Mouse (Mus musculus) kidney, postnatal 25 days (tissue): ENCODE results near the gene Usp30.

ENCODE experiments used
- DNase-seq, 2 experiments: peaks; one replicate each; pipeline ENCODE4 v3.0.0; 2021; ENCODE audit warnings: mixed read lengths in 2 of 2

Usp30 gene

GRCm38 (mm10) chr5:114157236-114157635, 92.0 kb downstream of the Usp30 start:
- DNase-seq: no peak

DNA sequence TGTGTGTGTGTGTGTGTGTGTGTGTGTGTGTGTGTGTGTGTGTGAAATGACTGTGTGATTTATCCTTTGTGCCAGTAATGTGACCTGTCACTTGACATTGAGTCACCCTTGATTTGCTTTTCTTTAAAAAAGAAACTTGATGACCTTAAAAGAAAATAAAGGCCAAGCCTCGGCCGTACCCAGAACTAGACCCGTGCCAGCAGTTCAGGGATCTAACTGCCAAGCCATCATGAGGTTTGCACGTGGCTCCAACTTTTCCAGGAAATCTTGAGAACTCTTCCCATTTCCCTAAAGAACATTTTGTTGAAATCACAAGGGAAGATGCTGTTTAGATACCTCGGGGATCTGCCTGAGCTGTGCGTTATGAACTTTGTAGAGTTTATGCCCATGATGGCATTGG, 96.2 kb downstream of the Usp30 start:
- DNase-seq: no peak

DNA sequence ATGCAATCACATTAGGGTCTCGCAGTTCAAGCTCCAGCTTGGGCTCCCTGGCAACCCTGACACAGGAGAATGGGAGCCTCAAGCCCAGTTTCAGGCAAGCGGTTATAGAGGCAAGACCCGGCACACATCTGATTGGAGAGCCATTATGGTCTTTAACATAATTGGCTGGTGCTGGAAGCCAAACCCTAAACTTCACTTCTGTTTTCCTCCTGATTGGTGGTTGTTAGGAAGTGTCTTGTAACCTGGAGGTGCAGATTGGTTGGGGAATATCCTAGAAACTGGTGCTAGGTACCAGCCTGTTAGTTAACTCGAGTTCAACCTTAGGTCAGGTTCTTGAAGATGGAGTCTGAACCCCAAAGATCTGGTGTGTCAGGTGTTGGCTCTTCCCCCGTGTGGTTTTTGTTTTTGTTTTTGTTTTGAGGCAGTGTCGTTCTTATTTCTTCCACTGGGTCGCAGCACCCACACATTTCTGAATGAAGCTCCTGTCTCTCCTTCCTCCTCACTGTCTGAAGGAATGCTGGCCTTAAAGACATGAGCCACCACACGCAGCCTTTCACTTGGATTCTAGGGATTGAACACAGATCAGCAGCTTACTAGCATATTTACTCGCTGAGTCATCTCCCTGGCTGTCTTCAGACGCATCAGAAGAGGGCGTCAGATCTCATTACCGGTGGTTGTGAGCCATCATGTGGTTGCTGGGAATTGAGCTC, 97.0 kb downstream of the Usp30 start:
- DNase-seq: no peak

- no peak for DNase-seq
These were observed 97.9 kb downstream of the Usp30 start for GRCm38 (mm10) chr5:114163117-114163696.

DNA sequence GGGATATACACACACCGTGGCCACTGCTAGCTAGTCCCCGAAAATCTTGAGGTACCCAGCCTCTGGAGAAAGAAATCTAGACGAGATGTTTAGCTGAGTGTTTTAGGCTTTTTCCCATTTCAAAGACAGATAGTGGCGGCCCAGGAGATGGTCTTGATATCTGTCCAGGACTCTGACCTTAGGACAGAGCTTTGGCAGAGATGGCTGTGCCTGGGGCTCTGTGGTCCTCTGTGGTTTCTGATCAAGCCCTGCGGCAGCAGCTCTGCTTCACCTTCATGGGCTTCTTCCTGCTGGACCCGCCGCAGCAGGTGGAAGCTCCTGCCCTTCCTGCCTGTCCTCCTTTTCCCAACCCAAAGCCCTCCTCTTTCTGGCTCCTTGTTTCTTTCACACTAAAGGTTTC, 105.1 kb downstream of the Usp30 start:
- DNase-seq: no peak

GRCm38 (mm10) chr5:114172936-114173335, 107.7 kb downstream of the Usp30 start:
- DNase-seq: no peak

- DNase-seq: no peak
These were observed 108.2 kb downstream of the Usp30 start for GRCm38 (mm10) chr5:114173458-114173857.

DNA sequence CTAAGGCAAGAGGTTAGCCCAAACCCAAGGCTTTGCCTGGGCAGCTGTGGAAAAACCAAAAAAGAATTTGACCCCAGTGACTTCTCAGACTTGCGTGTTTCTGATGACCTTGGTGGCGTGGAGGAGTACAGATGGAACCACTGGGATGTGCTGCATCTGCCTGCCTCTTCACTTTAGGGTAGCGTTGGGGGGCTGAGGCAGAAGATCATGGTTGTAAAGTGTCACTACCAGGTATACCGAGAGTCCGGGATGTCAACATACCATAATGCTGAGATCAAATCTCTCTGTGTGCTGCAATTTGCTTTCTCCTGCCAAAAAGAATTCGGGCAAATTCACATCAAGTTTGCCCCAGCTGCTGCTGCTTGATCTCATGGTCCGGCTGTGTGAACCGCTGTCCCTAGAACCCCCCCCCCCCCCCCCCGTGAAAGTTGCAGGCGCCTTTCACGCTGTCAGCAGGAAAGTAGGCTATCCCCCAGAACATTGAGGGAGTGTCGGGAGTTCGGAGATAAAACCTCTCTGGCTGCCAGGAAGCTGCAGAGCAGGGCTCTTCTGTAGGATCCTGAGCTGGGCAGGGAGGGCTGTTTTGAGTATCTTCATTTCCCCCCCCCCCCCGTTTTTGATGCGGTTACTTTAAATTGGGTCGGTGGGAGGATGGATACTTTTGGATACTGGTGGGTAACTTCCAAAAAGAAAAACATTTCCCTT, 108.8 kb downstream of the Usp30 start:
- no peak for DNase-seq
